Mouse (Mus musculus) C2C12 (cell line): ENCODE results near the gene Sgca.

Experiments used
- CEBPB ChIP-seq: IDR thresholded peaks from one replicate; pipeline ENCODE4 v1.6.1; 2011; ENCODE audit warnings: low read depth, mild to moderate bottlenecking, control low read depth, moderate library complexity
- CTCF ChIP-seq: IDR thresholded peaks from one replicate; pipeline ENCODE4 v1.5.1; 2011; ENCODE audit not compliant: control insufficient read depth, insufficient read depth, insufficient read length
- MAX ChIP-seq: IDR thresholded peaks from one replicate; pipeline ENCODE4 v1.6.1; 2011; ENCODE audit warnings: mild to moderate bottlenecking, control low read depth
- MYOD1 ChIP-seq: IDR thresholded peaks from one replicate; pipeline ENCODE4 v1.6.1; 2011; ENCODE audit warnings: low read depth; ENCODE audit not compliant: control insufficient read depth, insufficient read length
- MYOG ChIP-seq: IDR thresholded peaks from one replicate; pipeline ENCODE4 v1.6.1; 2011; ENCODE audit not compliant: control insufficient read depth, insufficient read length; ENCODE audit errors: extremely low read depth
- USF1 ChIP-seq: IDR thresholded peaks from one replicate; pipeline ENCODE4 v1.6.1; 2011; ENCODE audit warnings: low read depth, mild to moderate bottlenecking, control low read depth, moderate library complexity

- TF ChIP-seq USF1 (no peak), CTCF (no peak), MAX (no peak), MYOD1 (no peak), MYOG (no peak), CEBPB (no peak)
Measured at GRCm38 (mm10) chr11:94997596-94997995, 21.5 kb upstream of the Sgca start.
